Mouse (Mus musculus) lung, embryonic 14.5 days (tissue): ENCODE data around the gene Ikzf1. TPM values are rescaled to one million over a fixed set of nuclear protein-coding genes. Genes with fewer than 3 reads are reported as not detected.

Experiments used
- ATAC-seq: fragments of 200-750 bp; cut with Nextera tagmentation; 2 replicates; pipeline ENCODE4 v1.8.0; 2017; ENCODE audit warnings: mild to moderate bottlenecking, moderate TSS enrichment, moderate library complexity; ENCODE audit not compliant: insufficient read depth
- DNase-seq: peaks from one replicate; pipeline ENCODE4 v3.0.0-alpha.2; 2015
- H3K27ac ChIP-seq: fragments of 300-500 bp; sonication (generic); 2 replicates; pipeline ENCODE4 v1.5.1; 2014; ENCODE audit warnings: low read depth, mild to moderate bottlenecking, moderate library complexity
- H3K27me3 ChIP-seq: fragments of 300-500 bp; sonication (generic); 2 replicates; pipeline ENCODE4 v1.6.1; 2014; ENCODE audit warnings: low read length, control low read depth; ENCODE audit not compliant: insufficient read depth
- H3K36me3 ChIP-seq: fragments of 300-500 bp; sonication (generic); 2 replicates; pipeline ENCODE4 v1.6.1; 2014; ENCODE audit warnings: control low read depth; ENCODE audit not compliant: insufficient read depth
- H3K4me1 ChIP-seq: fragments of 300-500 bp; sonication (generic); 2 replicates; pipeline ENCODE4 v1.6.1; 2014; ENCODE audit warnings: antibody characterized with exemption, control low read depth; ENCODE audit not compliant: insufficient read depth
- H3K4me2 ChIP-seq: fragments of 300-500 bp; sonication (generic); 2 replicates; pipeline ENCODE4 v1.6.1; 2014; ENCODE audit warnings: mild to moderate bottlenecking
- H3K4me3 ChIP-seq: fragments of 300-500 bp; sonication (generic); 2 replicates; pipeline ENCODE4 v1.5.1; 2014; ENCODE audit warnings: low read depth, low read length
- H3K9ac ChIP-seq: fragments of 300-500 bp; sonication (generic); 2 replicates; pipeline ENCODE4 v1.6.1; 2014
- H3K9me3 ChIP-seq: fragments of 300-500 bp; sonication (generic); 2 replicates; pipeline ENCODE4 v1.6.1; 2016; ENCODE audit warnings: low read depth, low read length, control low read depth
- CTCF ChIP-seq: IDR thresholded peaks from 2 replicates; pipeline ENCODE4 v1.5.1; 2016; ENCODE audit warnings: antibody characterized with exemption, low read depth
- WGBS: fragments of 180-500 bp; shearing (Covaris S2); extraction: QIAGEN DNeasy Blood & Tissue Kit; methylation state at CpG from one replicate; pipeline ENCODE4 v1.1.7; 2014; 5-methylcytosine and 5-hydroxymethylcytosine counted together
- polyA plus RNA-seq: library from polyadenylated mRNA; unstranded; fragments of >200 nt; fragmentation: Nextera tagmentation; extraction: Ambion mirVana; gene quantifications from 2 replicates; pipeline ENCODE4 v1.2.1, GENCODE M21; 2014

Gene Ikzf1
- polyA plus RNA-seq, 1 experiment from 2014 or later = 2.4 TPM

- 81% methylated on average over 5 of the region's 5 CpGs for WGBS
- Histone ChIP-seq H3K36me3 (no peaks in the 10 kb centered on the region), H3K4me2 (no peak overlapping the region), H3K4me3 (no peak overlapping the region), H3K27ac (no peak overlapping the region), H3K4me1 (no peaks in the 10 kb centered on the region), H3K27me3 (no peaks in the 10 kb centered on the region), H3K9ac (no peak overlapping the region), H3K9me3 (no peaks in the 10 kb centered on the region)
- DNase-seq (no peak), ATAC-seq (no peak)
- TF ChIP-seq CTCF = no peak
Observed at GRCm38 (mm10) chr11:11719748-11720147, 34.9 kb downstream of the Ikzf1 start.

- WGBS = 78% methylated on average over 11 of the region's 11 CpGs
- DNase-seq = no peak
- no peak for TF ChIP-seq CTCF
Observed at GRCm38 (mm10) chr11:11725252-11725875, 40.6 kb downstream of the Ikzf1 start.

DNA sequence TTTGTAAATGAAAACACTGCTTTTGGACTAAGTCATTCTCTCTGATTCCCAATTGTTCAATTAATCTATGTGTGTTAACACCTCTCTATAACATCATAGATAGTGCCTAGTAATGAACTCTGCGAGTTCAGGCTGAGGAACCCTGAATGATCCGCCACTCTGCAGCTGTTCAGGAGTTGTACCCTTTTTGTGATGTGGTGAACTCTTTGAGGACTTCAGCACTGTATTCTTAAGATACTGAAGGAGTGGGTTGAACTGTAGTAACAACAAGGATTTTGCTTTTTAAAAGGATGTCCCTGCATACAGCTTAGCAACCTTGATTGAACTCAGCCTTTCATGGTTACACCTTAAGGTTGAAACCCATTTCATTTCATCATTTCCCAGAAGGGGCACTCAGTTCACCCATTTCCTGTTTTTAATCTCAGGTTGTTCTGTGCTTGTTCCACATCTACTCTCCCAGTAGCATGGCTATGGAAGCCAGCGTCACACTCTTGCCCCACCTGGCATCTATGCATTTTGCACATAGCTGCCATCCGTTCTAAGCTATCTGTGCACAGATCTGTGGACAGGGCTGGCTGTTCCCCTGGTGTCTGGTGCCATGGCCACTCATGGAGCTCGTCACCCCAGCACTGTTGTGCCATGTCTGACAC is 41.2 kb downstream of the Ikzf1 start:
- Histone ChIP-seq H3K4me3 (no peak overlapping the region), H3K4me1 (no peaks in the 10 kb centered on the region), H3K27me3 (no peaks in the 10 kb centered on the region), H3K36me3 (no peaks in the 10 kb centered on the region), H3K4me2 (no peak overlapping the region), H3K9me3 (no peaks in the 10 kb centered on the region), H3K9ac (no peak overlapping the region), H3K27ac (no peak overlapping the region)
- no peak for TF ChIP-seq CTCF
- DNase-seq (no peak), ATAC-seq (no peak)
- WGBS = 81% methylated on average over 5 of the region's 5 CpGs

More at GRCm38 (mm10) chr11:11725252-11725875, 40.6 kb downstream of the Ikzf1 start:
- Histone ChIP-seq H3K9me3 (no peaks in the 10 kb centered on the region), H3K4me3 (no peak overlapping the region), H3K36me3 (no peaks in the 10 kb centered on the region), H3K4me1 (no peaks in the 10 kb centered on the region), H3K27ac (no peak overlapping the region), H3K9ac (no peak overlapping the region), H3K4me2 (no peak overlapping the region), H3K27me3 (no peaks in the 10 kb centered on the region)
- ATAC-seq = no peak

GRCm38 (mm10) chr11:11726807-11727276 is 42.0 kb downstream of the Ikzf1 start:
- no peaks in the 10 kb centered on the region for H3K4me1 ChIP-seq
- TF ChIP-seq CTCF = no peak
- no peak overlapping the region for H3K4me3 ChIP-seq
- H3K9me3 ChIP-seq = no peaks in the 10 kb centered on the region
- H3K9ac ChIP-seq = no peak overlapping the region
- no peak overlapping the region for H3K4me2 ChIP-seq
- DNase-seq (no peak), ATAC-seq (no peak)
- no peaks in the 10 kb centered on the region for H3K27me3 ChIP-seq
- H3K36me3 ChIP-seq = no peaks in the 10 kb centered on the region
- no peak overlapping the region for H3K27ac ChIP-seq
- 55% methylated on average over 4 of the region's 4 CpGs for WGBS

- ATAC-seq (no peak), DNase-seq (no peak)
- H3K4me3 ChIP-seq = no peak overlapping the region
- no peaks in the 10 kb centered on the region for H3K9me3 ChIP-seq
- H3K4me2 ChIP-seq = no peak overlapping the region
- 85% methylated on average over 10 of the region's 10 CpGs for WGBS
- H3K4me1 ChIP-seq = no peaks in the 10 kb centered on the region
- no peak overlapping the region for H3K9ac ChIP-seq
- H3K27ac ChIP-seq = no peak overlapping the region
- no peaks in the 10 kb centered on the region for H3K36me3 ChIP-seq
- no peaks in the 10 kb centered on the region for H3K27me3 ChIP-seq
- TF ChIP-seq CTCF = no peak
Observed at GRCm38 (mm10) chr11:11727936-11728556, 43.2 kb downstream of the Ikzf1 start.

GRCm38 (mm10) chr11:11729216-11729615 is 44.4 kb downstream of the Ikzf1 start:
- 65% methylated on average over 6 of the region's 6 CpGs for WGBS
- Histone ChIP-seq H3K9me3 (no peaks in the 10 kb centered on the region), H3K36me3 (no peaks in the 10 kb centered on the region), H3K27me3 (no peaks in the 10 kb centered on the region), H3K4me2 (no peak overlapping the region), H3K27ac (no peak overlapping the region), H3K9ac (no peak overlapping the region), H3K4me1 (no peaks in the 10 kb centered on the region; the same call in 1 of the 2 replicates), H3K4me3 (no peak overlapping the region)
- TF ChIP-seq CTCF = no peak
- ATAC-seq (peak; percentile 55; the same call in 1 of the 2 replicates), DNase-seq (no peak)

DNA sequence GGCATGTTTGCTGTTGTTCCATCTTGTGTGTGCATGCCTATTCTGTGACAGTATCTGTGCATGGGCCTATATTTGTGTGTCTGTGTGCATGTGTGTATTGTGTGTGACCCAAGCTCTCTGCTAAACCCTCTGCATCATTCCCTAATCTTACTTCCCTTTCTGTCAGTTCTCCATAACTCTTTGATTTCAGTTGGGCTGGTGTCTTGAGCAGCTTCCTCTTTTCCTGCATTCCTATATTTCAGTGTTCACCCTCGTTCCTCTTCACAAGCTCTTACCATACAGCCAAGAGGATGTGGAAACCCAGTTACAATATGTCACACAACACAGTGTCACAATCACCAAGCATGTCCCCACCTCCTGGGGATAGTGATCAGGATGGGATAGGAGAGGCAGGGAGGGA is 45.3 kb downstream of the Ikzf1 start:
- H3K27me3 ChIP-seq = no peaks in the 10 kb centered on the region
- DNase-seq (no peak), ATAC-seq (no peak)
- H3K27ac ChIP-seq = no peak overlapping the region
- H3K9me3 ChIP-seq = no peaks in the 10 kb centered on the region
- no peaks in the 10 kb centered on the region for H3K36me3 ChIP-seq
- no peaks in the 10 kb centered on the region; the same call in 1 of the 2 replicates for H3K4me1 ChIP-seq
- 85% methylated on average over 1 of the region's 1 CpGs for WGBS
- H3K4me3 ChIP-seq = no peak overlapping the region
- no peak overlapping the region for H3K4me2 ChIP-seq
- H3K9ac ChIP-seq = no peak overlapping the region
- no peak for TF ChIP-seq CTCF
